Mouse (Mus musculus): ENCODE data around the gene Mad1l1. TPM values are rescaled to one million over a fixed set of nuclear protein-coding genes. Genes with fewer than 3 reads are reported as not detected.

Mad1l1 gene
- total RNA-seq, 2 experiments from 2014 or later = 4.8 to 22.4 TPM

DNA sequence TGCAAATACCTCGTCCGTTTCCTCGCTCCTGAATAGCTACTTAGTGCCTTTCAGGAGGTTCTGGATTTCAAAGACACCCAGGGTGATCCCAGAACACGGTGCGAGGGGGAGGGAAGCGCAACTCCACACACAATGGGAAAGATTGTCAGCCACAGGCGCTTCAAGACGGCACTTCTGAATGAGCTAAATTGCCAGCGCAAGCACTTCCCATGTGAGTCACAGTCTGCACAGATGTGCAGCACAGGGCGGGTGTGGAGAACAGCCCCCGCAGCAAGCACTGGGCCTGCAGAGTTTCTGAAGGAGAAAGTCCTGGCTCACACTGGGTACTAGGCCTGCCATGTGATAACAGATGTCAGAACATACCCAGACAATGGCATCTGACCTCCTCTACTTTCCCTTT lies 127.2 kb downstream of the Mad1l1 start:
- ATAC-seq (replicated peaks; ENCODE audit: low FRiP score, poor library complexity, severe bottlenecking) = no peak

DNA sequence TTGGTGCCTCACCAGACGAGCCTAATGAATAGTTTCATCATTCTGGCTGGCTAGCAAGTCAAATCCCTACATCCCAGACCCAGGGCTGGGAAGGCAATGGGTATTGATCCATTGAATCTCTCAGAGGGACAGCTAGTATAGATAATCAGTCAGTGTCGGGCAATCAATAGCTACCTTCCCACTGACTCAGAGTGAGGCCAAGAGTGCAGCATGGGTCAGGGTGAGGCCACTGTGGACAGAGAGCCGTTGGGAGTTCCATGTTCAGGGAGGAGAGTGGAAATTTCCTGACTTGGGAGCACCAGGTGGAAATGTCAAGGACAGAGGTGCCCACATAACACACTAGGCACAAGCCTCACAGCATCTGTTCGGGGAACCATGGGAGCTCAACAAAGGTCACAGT lies 129.8 kb downstream of the Mad1l1 start:
- no peak for ATAC-seq (replicated peaks; ENCODE audit: low FRiP score, poor library complexity, severe bottlenecking)

DNA sequence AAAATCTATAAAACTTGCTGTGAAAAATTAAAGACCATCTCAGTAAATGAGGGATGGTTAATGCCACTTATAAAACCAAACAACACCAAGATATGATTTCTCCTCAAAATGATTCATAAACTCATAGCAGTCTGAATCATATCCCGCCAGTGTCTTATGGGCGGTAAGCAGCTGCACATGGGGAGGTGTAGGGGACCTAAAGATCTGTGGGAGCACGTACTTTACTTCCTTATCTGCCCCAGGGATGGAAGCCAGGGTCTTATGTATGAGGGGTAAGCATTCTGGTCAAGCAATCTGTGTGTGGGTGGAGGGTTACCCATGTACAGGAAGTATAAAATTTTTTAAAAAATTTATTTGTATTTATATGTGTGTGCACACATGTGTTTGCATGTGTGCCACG lies 135.0 kb downstream of the Mad1l1 start:
- ATAC-seq (replicated peaks; ENCODE audit: low FRiP score, poor library complexity, severe bottlenecking) = no peak

DNA sequence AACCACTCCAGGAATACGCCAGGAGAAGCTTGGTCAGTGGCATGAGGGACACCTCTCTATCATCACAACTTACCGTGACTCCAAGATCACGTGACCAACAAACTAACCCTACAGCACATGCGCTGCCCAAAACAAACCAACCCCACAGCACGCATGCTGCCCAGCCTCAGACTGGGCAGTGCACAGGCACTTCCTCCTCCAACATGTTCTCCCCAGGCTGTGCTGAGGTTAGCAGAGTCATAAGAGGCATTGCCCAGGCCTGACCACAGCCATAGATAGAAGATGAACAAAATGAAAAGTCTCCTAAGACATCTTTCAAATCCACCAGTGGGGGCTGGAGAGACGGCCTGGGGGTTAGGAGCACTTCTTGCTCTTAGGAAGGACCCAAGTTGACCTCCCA lies 135.6 kb downstream of the Mad1l1 start:
- no peak for ATAC-seq (replicated peaks; ENCODE audit: low FRiP score, poor library complexity, severe bottlenecking)

DNA sequence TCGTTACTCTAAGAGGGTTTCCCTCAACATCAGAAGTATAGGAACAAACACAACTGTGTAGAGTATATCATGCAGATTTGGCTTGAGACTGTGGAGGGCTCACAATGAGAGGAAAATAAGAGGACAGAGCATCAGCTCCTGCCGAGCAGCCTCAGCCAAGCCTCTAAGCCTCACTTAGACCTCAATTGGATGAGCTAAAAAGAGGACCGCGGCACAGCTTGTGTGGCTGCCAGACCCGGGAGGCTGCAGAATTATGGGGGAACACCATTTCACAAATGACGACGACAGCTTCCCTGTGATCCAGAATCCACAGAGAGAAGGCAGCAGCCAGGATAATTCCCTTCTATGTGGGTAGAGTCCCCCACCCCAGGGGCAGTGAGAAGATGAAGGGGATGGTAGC lies 138.0 kb downstream of the Mad1l1 start:
- ATAC-seq (replicated peaks; ENCODE audit: low FRiP score, poor library complexity, severe bottlenecking) = no peak

DNA sequence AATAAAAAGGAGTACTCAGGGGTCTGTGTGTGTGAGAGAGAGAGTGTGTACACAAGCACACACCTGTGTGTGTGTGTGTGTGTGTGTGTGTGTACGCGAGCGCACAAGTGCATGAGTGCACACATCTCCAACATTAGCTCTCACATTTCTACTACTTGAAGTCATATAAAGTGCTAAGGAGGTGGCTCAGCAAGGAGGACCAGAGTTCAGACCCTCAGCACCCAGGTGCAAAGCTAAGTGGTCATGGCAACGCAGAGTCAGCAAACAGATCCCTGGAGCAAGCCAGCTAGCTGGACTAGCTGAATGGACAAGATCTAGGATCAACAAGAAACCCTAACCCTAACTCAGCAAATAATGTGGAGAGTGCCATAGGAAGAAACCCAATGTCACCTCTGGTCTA lies 139.0 kb downstream of the Mad1l1 start:
- ATAC-seq (replicated peaks; ENCODE audit: low FRiP score, poor library complexity, severe bottlenecking) = no peak

DNA sequence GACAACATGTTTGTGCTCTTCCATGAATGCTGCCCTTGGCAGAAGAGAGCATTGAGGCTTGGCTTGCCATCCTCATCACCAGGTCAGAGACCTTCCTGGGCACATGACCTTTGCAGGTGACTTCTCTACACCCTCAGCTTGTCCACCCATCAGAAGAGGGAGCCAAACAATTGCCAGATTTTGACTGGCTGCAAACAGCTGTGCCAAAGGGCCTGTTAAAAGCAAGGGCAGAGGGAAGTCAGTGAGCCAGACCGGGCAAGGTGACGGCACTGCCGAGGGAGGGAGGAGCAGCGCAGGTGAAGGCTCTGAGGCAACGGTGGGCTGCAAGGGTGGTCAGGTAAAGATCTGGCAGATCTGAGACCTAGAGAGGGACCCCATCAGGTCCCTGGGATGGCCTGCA lies 141.3 kb downstream of the Mad1l1 start:
- no peak for ATAC-seq (replicated peaks; ENCODE audit: low FRiP score, poor library complexity, severe bottlenecking)

DNA sequence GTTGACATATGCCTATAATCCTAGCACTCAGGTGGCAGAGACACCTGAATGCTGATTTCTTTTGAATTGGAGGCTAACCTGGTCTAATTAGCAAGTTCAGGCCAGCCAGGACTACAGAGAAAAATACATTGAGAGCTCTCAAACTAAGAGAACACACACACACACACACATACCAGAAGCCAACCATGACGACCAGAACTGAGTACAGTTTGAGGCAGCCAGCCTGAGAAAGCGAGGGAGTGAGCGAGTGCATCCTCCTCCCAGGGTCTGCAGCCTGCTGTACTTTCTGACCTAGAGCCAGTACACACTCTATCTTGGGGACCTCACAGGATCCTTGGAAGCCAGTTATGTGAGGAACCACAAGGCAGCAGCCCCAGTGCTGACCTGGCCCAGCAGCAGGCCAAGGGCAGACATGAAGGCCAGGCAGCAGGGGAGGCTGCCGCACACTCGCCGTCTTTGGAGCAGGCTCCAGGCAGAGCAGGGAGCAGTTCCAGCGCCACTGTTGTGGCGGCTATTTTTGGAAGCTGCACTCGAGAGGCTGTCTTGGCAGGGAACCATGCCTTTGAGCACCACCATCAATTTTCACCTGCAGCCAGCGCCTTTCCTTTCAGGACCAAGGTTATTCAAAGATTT lies 143.2 kb downstream of the Mad1l1 start:
- ATAC-seq (replicated peaks; ENCODE audit: low FRiP score, poor library complexity, severe bottlenecking) = no peak

DNA sequence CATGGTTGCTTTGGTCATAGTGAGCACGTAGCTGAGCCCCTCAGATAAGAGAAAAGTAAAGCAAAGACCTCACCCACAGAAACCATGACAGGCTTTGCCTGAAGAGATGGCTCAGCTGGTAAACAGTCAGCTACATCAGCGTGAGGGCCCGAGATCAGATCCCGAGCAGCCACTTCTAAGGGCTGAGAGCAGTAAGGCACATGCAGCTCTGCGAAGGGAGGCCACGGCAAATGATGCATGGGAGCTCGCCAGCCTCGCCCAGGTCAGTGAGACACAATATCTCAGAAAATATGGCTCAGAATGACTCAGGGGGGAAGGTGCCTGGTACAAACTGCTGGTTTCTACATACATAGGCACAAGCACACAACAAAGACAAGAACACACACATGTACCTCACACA lies 143.8 kb downstream of the Mad1l1 start:
- ATAC-seq (replicated peaks; ENCODE audit: low FRiP score, poor library complexity, severe bottlenecking) = no peak

DNA sequence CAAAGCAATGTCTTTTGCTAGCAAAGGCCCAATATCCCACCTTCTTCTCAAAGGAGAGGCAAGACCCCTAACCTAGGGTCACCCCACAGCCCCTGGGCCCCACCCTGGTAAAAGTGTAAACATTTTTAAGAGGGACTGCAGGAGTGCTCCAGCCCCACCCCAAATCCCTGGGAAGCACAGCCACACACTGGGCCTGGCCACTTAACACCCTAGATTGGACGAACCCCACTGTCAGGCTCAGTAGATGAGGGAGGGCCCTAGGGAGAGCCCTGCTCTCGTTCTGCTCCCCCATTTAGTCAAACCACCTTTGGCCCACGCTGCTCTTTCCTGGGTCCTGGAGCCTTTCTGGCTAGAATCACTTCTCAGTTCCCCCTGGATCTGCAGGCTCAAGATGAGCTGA lies 145.0 kb downstream of the Mad1l1 start:
- ATAC-seq (replicated peaks; ENCODE audit: low FRiP score, poor library complexity, severe bottlenecking) = no peak

DNA sequence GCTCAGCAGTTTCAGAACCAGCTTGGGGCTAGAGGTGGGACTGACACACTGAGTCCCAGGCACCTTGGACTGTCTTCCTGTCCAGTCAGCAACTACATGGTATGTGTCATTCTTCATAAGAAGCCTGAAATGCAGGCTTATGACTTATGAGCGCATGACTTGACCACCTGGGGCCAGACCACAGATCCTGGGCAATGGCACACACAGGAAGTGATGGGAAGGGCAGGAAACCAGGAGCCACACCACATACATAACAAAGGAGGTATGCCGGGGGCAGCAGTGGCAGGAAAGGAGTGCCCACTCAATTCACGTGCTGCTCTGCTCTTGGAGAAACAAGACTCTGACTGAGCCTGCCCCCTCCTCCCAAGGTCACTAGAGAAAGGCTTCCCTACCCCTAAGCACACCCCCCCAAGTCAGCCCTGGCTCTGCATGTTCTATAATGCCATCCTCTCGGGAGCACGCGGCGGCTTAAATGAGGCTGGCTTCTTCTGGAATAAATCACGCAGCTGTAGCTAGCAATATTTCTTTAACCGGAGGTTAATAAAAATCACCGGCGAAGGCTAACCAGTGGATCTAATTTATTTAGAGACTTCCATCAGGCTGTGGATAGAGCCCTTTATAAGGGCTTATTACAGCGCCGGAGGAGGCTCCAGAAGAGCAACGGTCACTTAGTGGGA lies 146.4 kb downstream of the Mad1l1 start:
- no peak for ATAC-seq (replicated peaks; ENCODE audit: low FRiP score, poor library complexity, severe bottlenecking)

DNA sequence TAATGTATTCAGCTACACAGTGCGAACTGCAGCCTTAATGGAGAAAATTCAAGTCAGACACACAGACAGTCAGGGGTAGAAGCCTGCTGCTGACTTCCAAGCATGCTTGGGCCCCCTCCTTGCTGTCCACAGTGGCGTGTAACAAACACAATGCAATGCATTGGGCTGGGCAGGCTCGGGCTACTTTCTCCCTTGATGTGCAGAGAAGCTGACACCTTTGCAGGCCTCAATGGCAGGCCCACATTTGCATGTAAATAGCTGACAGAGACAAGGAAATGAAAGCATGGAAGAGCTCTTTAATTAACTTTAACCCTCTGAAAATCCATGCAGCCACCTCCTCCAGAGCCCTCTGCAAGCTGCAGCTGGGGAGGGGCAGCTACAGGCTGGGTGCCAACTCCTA lies 147.3 kb downstream of the Mad1l1 start:
- ATAC-seq (replicated peaks; ENCODE audit: low FRiP score, poor library complexity, severe bottlenecking) = no peak

DNA sequence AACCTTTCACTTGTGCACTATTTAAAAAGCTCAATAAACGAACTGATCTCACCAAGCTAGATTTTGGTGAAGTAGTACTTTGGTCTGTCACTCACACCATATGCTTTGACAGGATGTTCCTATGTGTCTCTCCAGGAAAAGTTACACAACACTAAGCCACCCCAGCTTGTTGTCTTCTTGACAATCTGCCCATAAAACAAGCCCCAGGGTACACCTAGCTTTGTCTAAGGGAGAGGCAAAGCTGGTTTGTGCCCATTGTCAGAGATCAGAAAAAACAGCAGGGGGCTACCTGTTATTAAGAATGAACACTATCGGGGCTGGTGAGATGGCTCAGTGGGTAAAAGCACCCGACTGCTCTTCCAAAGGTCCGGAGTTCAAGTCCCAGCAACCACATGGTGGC lies 148.2 kb downstream of the Mad1l1 start:
- no peak for ATAC-seq (replicated peaks; ENCODE audit: low FRiP score, poor library complexity, severe bottlenecking)

DNA sequence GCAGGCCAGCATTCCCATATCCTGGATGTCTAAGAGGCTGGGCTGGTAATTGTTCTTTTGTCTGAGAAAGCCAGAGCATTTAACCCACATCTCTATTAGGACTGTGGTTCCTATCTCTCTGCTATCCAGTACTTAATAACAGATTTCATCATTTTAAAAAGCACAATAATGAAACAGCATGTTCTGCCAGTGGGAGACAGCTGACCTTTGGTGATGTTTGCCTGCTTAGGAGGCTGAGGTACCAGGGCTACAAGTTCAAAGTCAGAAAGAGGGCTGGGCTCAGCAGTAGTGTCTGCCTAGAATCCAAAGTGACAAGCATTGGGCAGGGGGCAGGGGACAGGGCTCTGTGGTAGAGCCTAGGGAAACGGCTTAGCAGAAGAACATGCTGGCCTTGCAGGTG lies 149.6 kb downstream of the Mad1l1 start:
- ATAC-seq (replicated peaks; ENCODE audit: low FRiP score, poor library complexity, severe bottlenecking) = no peak

DNA sequence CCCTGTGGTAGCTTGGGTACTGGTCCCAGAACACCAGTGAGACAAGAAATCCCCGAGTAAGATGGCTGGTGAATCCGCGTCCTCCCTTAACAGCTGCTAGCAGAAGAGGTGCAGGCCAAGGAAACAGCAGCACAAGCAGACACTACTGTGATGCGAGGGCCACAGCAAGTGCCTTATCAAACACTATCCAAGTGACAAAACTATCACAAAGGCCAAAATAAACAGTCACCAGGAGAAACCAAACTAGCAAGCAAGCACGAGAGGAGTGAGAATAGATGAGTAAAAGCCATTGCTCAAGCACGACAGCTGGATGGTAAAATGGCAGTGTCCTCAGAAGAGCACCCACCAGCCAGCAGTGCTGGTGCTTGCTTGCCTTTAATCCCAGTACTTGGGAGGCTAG lies 153.8 kb downstream of the Mad1l1 start:
- no peak for ATAC-seq (replicated peaks; ENCODE audit: low FRiP score, poor library complexity, severe bottlenecking)

DNA sequence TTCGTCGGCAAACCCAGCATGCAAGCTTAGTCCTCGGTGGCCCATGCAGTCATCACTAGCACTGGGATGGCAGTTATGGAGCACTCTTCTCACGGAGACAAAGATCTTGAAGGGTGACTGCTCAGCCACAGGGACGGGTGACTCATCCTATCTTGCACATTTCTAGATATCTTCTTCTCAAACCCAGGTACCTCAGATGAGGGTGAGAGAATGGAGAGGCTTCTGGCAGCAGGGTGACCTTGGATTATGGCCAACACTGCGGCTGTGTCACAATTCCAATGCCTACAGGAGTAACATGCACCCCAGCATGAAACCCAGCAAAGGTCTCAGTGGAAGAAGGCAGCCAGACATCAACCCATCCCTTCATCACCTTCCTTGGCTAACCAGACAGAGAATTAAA lies 154.3 kb downstream of the Mad1l1 start:
- ATAC-seq (replicated peaks; ENCODE audit: low FRiP score, poor library complexity, severe bottlenecking) = no peak

DNA sequence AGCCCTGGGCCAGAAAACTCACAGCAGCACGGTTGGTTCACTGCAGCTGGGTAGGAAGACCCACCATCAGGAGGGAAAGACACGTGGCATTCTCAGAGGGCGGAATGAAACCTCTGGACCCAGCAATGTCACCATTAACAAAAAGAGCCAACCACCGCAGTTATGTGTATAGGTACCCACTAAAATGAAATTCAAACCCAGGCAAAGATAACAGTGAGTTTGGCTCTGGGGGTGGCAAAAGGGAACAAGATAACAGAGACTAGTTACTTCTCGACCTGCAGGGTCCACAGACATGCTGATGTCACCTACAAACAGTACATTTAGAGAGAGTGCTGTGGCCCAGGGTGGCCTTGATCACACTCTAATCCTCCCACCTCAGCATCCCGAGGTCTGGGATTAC lies 157.4 kb downstream of the Mad1l1 start:
- no peak for ATAC-seq (replicated peaks; ENCODE audit: low FRiP score, poor library complexity, severe bottlenecking)

DNA sequence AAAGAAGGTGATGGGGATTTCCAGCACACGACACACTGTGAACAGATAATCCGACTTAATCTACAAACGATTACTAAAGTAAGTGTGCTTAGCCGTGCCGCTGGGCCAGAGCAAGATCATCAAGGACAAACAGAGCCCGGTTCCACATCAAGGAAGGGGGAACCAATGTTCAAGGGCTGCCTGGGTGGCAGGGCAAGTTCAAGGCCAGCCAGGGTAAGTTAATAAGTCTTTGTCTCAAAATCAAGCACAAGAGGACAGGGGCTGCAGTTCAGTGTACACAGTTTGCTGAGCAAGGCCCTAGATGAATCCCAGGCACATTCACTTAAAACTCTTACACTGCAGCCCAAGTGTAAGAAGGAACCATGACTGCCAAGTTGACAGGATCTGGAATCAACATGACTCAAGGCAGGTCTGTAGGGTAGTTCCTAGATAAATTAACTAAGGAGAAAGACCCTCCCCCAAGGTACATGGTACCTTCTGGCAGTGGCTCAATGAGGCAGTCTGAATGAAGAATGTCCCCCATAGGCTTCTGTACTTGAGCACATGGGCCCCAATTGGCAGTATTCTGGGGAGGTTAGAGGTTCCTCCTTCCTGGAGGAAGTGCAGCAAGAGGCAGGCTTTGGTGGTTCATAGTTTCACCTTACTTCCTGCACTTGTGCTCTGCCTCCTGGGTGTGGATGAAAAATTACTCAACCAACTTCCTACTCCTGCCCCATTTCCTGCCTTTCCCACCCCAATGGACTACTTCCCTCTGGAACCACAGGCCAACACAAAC lies 159.1 kb downstream of the Mad1l1 start:
- no peak for ATAC-seq (replicated peaks; ENCODE audit: low FRiP score, poor library complexity, severe bottlenecking)

DNA sequence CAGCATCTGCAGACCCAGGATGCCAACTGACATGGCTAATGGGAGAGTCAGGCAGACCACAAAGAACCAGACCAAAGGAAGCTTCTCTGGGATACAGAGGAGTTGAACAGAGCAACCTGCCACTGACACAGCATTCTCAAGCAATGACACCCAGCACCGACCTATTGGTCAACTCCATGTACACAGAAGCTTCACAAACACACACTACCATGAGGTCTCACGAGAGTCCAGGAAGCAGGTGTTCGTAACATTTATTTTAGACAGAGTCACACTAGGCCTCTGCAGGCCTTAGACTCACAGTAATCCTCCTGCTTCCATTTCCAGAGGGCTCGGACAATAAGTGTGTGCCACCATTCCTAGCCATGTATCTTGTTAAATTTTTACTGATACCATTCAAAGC lies 162.3 kb downstream of the Mad1l1 start:
- ATAC-seq (replicated peaks; ENCODE audit: low FRiP score, poor library complexity, severe bottlenecking) = no peak

DNA sequence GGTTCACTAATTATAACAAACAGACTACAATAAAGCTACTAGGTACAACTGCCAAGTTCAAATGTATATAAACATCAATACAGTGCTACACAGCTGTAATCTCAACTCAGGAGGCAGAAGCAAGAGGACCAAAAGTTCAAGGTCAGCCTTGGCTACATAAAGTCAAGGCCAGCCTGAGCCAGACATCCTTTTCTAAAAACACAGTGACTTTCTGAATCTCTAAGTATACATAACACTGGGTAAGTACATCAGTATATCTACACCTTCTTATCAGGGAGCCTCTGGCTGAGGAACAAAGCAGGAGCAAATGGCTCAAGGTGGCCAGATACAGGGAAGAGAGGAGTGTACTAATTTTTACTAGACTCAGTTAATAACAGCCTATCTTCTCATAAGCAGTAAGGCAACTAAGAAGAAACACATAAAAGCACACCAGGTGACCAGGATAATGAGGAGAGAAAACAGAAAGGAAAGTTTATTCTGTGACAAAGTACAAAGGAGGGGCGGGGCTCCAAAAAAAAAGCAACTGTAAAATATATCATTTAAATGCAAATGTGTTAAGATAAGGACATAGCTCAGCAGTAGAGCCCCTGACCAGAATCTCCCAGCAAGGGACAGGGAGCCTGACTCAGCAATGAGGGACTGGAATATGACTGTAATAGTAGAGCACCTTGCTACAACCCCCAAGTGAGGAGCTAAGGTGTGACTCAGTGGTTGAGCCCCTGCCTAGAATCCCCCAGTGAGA lies 163.3 kb downstream of the Mad1l1 start:
- ATAC-seq (replicated peaks; ENCODE audit: low FRiP score, poor library complexity, severe bottlenecking) = no peak

DNA sequence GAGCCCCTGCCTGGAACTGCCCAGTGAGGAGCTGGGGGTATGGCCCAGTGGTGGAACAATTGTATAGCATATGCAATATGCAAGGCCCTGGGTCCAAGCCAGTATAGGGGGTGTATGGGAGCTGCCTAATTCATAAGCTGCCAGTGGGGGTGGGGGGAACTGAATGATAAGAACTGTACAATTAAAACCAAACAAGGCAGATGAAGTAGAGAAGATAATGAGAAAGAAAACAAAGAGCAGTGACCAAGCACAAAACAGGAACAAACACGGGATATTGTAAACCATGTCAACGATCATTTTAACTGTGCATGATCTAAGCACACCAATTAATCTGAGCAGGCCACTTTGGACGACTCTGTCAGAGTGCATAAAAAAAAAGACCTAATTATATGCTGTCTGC lies 167.2 kb downstream of the Mad1l1 start:
- no peak for ATAC-seq (replicated peaks; ENCODE audit: low FRiP score, poor library complexity, severe bottlenecking)
